Mouse (Mus musculus) left cerebral cortex, adult 2 months (tissue): ENCODE measurements around the gene Syn3. TPM values are rescaled to one million over a fixed set of nuclear protein-coding genes. Genes with fewer than 3 reads are reported as not detected.
"Not testable (repeated sequence)": the region's sequence is repeated elsewhere in the genome, so short reads cannot be mapped to it uniquely, and the experiment has no call there.

Source experiments
- DNase-seq, 2 experiments: peaks; one replicate each; pipeline ENCODE4 v3.0.0; 2021 to 2022; ENCODE audit warnings: low spot score in 2 of 2, mixed read lengths in 1 of 2; ENCODE audit errors: extremely low spot score in 1 of 2
- H3K27ac ChIP-seq: fragments of 200-600 bp; 2 replicates; pipeline ENCODE4 v1.8.1; 2022
- H3K4me3 ChIP-seq: fragments of 200-600 bp; 2 replicates; pipeline ENCODE4 v1.8.1; 2022
- CTCF ChIP-seq: fragments of 200-600 bp; IDR thresholded peaks from 2 replicates; pipeline ENCODE4 v1.8.1; 2022; ENCODE audit warnings: antibody characterized with exemption, mild to moderate bottlenecking, moderate library complexity
- intact Hi-C: fragments of 180-260 bp; cut with DNase I; formaldehyde crosslinking; loops from one replicate; pipeline ENCODE4 v1.15.1; 2025
- total RNA-seq, 2 experiments: library from RNA; stranded (reverse); gene quantifications; 2 replicates each; pipeline ENCODE4 v1.2.3; 2021

Syn3 gene
- total RNA-seq, 2 experiments from 2014 or later, result 29.9 to 30.8 TPM

DNA sequence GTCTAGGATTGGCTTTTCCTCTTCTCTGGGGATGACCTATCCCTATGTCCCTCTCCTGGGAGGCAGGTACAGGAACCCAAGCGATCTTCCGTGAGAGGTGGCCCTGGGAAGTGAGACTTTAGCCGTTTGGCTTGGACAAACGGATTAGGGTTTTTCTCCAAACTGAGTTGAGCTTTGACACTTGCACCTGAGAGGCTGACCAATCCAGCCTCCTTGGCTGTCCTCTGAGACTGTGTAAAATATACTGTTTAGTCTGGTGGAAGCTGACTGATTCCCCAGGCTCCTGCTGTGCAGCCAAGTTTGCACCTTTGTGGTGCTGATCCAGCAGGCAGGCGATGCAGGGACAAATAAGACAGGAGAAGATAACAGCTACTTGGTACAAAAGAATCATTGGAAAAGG is 364.4 kb downstream of the Syn3 start:
- intact Hi-C loops, result no loop called here
- Histone ChIP-seq H3K27ac (no peak overlapping the region), H3K4me3 (no peak overlapping the region)
- no peak for DNase-seq
- TF ChIP-seq CTCF, result no peak

DNA sequence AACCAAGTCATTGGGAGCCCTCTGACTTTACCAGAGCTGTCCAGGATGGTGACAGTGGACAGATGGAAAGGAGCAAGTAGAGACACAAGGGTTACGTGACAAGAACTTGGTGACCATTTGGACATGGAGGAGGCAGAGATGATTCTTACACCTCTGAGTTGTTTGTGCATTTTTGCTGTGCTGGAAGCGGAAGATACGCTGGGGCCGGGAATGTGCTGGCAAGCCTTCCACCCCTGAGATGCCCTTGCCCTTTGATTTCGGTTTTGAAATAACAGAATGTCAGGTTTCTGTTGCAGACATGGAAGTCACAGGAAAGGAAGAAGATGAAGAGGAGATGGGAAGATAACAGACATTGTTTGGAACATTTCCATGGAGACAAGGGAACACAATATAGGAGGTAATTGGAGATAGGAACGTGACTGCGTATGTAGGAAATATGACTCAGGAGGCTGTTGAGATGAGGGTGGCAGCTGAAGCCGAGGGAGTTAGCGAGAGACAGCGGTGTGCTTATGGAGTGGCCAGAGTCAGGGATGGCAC is 366.2 kb downstream of the Syn3 start:
- no peak for TF ChIP-seq CTCF
- intact Hi-C loops, result no loop called here
- no peak for DNase-seq
- H3K27ac ChIP-seq, result no peak overlapping the region
- no peak overlapping the region for H3K4me3 ChIP-seq

GRCm38 (mm10) chr10:86129046-86129445 is 369.6 kb downstream of the Syn3 start:
- H3K27ac ChIP-seq, result no peak overlapping the region
- intact Hi-C loops, result no loop called here
- H3K4me3 ChIP-seq, result no peak overlapping the region
- TF ChIP-seq CTCF, result no peak
- DNase-seq, result no peak

DNA sequence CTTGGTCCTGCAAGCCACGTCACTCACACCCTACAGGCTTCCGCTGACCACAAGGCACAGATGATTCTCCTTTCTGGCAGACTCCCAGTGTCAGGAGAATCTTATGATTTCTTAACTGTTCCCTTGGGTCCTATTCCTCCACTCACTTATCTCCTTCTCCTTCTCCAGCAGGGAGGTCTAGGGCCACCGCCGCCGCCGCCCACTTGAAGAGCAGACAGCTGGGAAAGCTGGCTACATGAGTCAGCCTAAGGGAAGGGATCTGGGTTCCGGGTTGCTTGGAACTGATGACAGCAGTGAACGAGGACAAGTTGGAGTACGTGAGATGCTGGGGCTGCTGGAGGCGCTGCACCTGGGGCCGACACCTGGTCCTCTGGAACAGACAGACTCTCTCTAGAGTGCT is 372.2 kb downstream of the Syn3 start:
- intact Hi-C loops, result no loop called here
- peak in 1 of 2 experiments; percentile 18 for DNase-seq
- TF ChIP-seq CTCF, result no peak
- Histone ChIP-seq H3K4me3 (no peak overlapping the region), H3K27ac (no peak overlapping the region)

DNA sequence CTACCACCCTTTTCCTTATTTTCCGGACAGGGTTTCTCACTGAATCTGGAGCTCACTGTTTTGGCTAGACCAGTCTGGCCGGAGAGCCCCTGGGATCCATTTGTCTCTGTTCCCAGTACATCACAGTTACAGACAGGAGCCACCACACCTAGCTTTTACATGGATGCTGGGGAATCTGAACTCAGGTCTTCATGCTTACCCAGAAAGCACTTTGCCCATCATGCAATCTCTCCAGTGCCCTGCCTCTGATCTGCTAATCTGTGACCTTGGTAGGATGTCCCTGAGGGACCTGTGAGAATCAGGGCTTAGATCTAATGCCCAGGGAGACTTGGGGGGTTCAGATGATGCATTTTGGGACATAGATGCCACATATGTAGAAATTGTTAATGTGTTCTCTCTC is 373.3 kb downstream of the Syn3 start:
- DNase-seq, result no peak
- no peak overlapping the region for H3K4me3 ChIP-seq
- intact Hi-C loops, result no loop called here
- no peak overlapping the region for H3K27ac ChIP-seq
- no peak for TF ChIP-seq CTCF

DNA sequence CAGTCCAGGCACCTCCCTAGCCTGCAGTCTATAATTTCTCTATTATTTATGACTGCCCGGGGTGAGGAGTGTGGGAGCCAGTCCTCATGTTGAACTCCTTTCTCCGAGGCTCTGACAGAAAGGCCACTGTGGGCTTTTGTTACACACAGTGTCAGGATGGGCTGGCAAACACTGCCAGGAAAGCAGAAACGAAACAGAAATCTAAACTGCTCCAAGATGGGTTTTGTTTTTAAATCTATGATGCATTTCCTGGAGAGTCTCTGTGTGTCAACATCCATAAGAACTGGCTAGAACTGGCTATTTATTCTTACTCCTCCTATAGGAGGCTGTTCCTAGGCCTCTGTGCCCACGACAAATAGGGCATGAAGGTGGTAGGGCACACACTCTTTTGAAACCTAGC is 374.6 kb downstream of the Syn3 start:
- no peak overlapping the region for H3K27ac ChIP-seq
- H3K4me3 ChIP-seq, result no peak overlapping the region
- intact Hi-C loops, result no loop called here
- no peak for DNase-seq
- TF ChIP-seq CTCF, result no peak

DNA sequence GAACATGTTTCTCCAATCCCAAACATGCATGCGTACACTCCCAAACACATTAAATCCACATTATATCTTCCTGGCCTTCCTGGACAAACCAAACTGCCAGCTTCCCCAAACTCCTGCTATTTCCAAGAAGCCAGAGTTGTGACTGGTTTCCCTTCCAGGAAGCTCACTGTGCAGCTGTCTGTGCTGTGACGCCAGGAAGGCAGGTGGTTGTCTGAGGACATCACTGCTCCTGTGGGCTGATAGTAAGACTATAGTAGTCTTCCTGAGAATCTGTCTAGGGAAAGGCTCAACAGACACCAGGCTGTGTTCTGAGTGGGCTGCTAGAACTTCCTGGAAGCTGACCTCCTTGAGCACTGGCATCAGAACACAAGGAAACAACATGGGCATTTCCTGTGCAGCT is 375.5 kb downstream of the Syn3 start:
- Histone ChIP-seq H3K4me3 (no peak overlapping the region), H3K27ac (no peak overlapping the region)
- intact Hi-C loops, result no loop called here
- TF ChIP-seq CTCF, result no peak
- DNase-seq, result no peak

DNA sequence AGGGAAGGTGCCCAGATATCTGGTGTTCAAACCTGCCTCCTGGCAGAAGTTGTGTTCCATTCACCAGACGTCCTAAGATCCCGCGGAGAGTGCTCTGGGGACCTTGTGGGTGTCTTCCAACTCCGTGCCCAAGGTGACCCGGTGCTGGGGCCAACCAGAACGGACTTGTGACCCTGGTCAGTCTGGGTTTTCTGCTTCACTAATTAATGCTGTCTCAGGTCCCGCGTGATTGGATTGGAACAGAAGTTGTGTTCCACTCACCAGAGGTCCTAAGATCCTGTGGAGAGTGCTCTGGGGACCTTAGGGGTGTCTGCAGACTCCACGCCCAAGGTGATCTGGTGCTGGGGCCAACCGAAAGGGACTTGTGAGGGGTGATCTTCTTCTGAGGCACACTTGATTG is 376.2 kb downstream of the Syn3 start:
- H3K27ac ChIP-seq, DNase-seq, intact Hi-C loops, H3K4me3 ChIP-seq: not testable (repeated sequence)

- TF ChIP-seq CTCF, result no peak
- intact Hi-C loops, result no loop called here
- Histone ChIP-seq H3K27ac (no peak overlapping the region), H3K4me3 (no peak overlapping the region)
- DNase-seq, result no peak
Observed at GRCm38 (mm10) chr10:86116268-86116667, 382.4 kb downstream of the Syn3 start.

GRCm38 (mm10) chr10:86114431-86114848 is 384.3 kb downstream of the Syn3 start:
- TF ChIP-seq CTCF, result no peak
- Histone ChIP-seq H3K27ac (no peak overlapping the region), H3K4me3 (no peak overlapping the region)
- DNase-seq, result no peak
- intact Hi-C loops, result no loop called here

- Histone ChIP-seq H3K27ac (no peak overlapping the region), H3K4me3 (no peak overlapping the region)
- TF ChIP-seq CTCF, result no peak
- no peak for DNase-seq
- intact Hi-C loops, result no loop called here
Observed at GRCm38 (mm10) chr10:86108797-86109196, 389.9 kb downstream of the Syn3 start.

DNA sequence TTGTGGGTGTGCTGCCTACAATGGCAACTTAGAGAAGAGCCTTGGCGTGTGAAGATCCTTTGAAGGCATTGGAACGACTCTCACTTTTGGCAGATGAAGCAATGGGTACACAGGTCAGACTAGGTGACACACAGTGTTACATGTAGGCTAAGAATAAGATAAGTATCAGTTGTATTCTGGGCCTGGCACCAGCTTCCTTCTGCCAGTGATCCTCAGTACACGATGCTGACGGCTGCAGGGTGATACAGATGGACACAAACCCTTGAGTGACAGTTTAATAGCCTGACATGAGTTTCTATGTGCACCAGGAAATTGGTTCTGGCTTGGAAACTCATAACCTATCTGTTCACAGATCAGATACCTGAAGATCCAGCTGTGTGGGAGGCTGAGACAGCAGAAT is 391.0 kb downstream of the Syn3 start:
- Histone ChIP-seq H3K4me3 (no peak overlapping the region), H3K27ac (no peak overlapping the region)
- intact Hi-C loops, result no loop called here
- no peak for TF ChIP-seq CTCF
- DNase-seq, result no peak

DNA sequence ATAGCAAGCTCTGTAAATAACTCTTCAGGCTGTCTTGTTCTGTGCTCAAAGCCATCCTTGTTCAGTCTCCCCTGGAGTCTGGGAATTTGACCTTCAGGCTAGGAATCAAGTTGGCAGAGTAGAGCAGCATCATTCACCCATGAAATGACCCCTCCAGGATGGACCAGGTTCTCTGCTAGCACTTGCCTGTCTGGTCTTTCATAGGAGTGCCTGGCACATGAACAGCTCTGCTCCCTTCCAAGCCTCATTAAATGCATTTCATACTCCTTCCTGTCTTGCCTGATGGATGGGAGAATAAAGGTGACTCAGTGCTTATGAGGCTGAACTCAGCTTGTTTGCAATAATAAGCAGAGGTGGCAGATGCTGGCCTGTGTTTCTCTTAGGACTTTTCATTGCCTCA is 394.7 kb downstream of the Syn3 start:
- no peak for DNase-seq
- Histone ChIP-seq H3K4me3 (no peak overlapping the region), H3K27ac (no peak overlapping the region)
- no peak for TF ChIP-seq CTCF
- intact Hi-C loops, result no loop called here
